Comparison of ENCODE assay signal across 35 mouse cellular contexts in genomic region chr10:123201436-123201835, GRCm38 (mm10).
"Had no signal": no experiment of that assay in that cellular context is flagged by ENCODE, and none has a peak within 500 bp of the region (broad histone marks: within the 10 kb centered on the region; RNA-seq: fewer than 3 reads in every experiment).

No protein-coding gene starts in this region.

- H3K4me1 ChIP-seq: heart, embryonic 12.5 days; hindbrain, embryonic 10.5 days; hindbrain, embryonic 13.5 days; hindbrain, embryonic 15.5 days; intestine, embryonic 15.5 days had no signal

- H3K27ac ChIP-seq: heart, embryonic 10.5 days; heart, embryonic 13.5 days; heart, embryonic 15.5 days; hindbrain, embryonic 10.5 days; hindbrain, embryonic 12.5 days; hindbrain, embryonic 13.5 days; hindbrain, embryonic 14.5 days; hindbrain, embryonic 15.5 days; hindbrain, postnatal 0 days; intestine, embryonic 15.5 days; kidney, embryonic 15.5 days; kidney, postnatal 0 days; layer of hippocampus, adult 2 months had no signal

- ATAC-seq: hindbrain, embryonic 16.5 days; hindbrain, postnatal 0 days; inflammation-experienced regulatory T-cells, adult 6 months; intestine, embryonic 15.5 days; intestine, embryonic 16.5 days; intestine, postnatal 0 days had no signal

- H3K4me2 ChIP-seq: heart, embryonic 11.5 days; heart, embryonic 12.5 days; hindbrain, embryonic 12.5 days; hindbrain, embryonic 13.5 days; hindbrain, embryonic 14.5 days; hindbrain, embryonic 15.5 days; intestine, embryonic 15.5 days; kidney, embryonic 15.5 days had no signal

- H3K4me3 ChIP-seq: heart, embryonic 10.5 days; heart, embryonic 12.5 days; heart, embryonic 13.5 days; heart, embryonic 15.5 days; hindbrain, embryonic 10.5 days; hindbrain, embryonic 12.5 days; hindbrain, embryonic 13.5 days; hindbrain, embryonic 15.5 days; intestine, embryonic 15.5 days; kidney, embryonic 15.5 days; layer of hippocampus, adult 2 months had no signal

- DNase-seq: heart, postnatal 10 days; heart, postnatal 14 days; heart, postnatal 36 days; heart, postnatal 4 days; kidney, adult 11 months; kidney, adult 18-20 months; kidney, adult 2 months; kidney, adult 8-10 months; kidney, adult 9 months; kidney, postnatal 10 days; kidney, postnatal 14 days; kidney, postnatal 25 days; kidney, postnatal 36 days; kidney, postnatal 4 days; layer of hippocampus, adult 9-11 months; layer of hippocampus, postnatal 36 days had no signal

- H3K9ac ChIP-seq: heart, embryonic 12.5 days; heart, embryonic 13.5 days; heart, embryonic 15.5 days; hindbrain, embryonic 12.5 days; hindbrain, embryonic 13.5 days; hindbrain, embryonic 14.5 days; hindbrain, embryonic 15.5 days; intestine, embryonic 15.5 days; kidney, embryonic 15.5 days had no signal

- H3K36me3 ChIP-seq: heart, embryonic 10.5 days; heart, embryonic 12.5 days; heart, embryonic 13.5 days; heart, embryonic 15.5 days; hindbrain, embryonic 10.5 days; hindbrain, embryonic 12.5 days; hindbrain, embryonic 13.5 days; hindbrain, embryonic 15.5 days; intestine, embryonic 15.5 days; kidney, embryonic 15.5 days had no signal

- H3K27me3 ChIP-seq: heart, embryonic 12.5 days; heart, embryonic 13.5 days; heart, embryonic 15.5 days; hindbrain, embryonic 12.5 days; hindbrain, embryonic 13.5 days; hindbrain, embryonic 15.5 days; intestine, embryonic 15.5 days; kidney, embryonic 15.5 days had no signal

- H3K9me3 ChIP-seq: heart, embryonic 10.5 days; heart, embryonic 12.5 days; heart, embryonic 13.5 days; heart, embryonic 15.5 days; hindbrain, embryonic 10.5 days; hindbrain, embryonic 12.5 days; hindbrain, embryonic 13.5 days; hindbrain, embryonic 15.5 days; intestine, embryonic 15.5 days; kidney, embryonic 15.5 days had no signal
